Mouse (Mus musculus): Measurements from ENCODE around the gene Yap1. TPM values are rescaled to one million over a fixed set of nuclear protein-coding genes. Genes with fewer than 3 reads are reported as not detected.
A peak's percentile ranks its signal among the peaks of the same experiment; 100 is the strongest.
"Not testable (repeated sequence)": the region's sequence is repeated elsewhere in the genome, so short reads cannot be mapped to it uniquely, and the experiment has no call there.

Yap1 gene
- total and polyA plus RNA-seq, 2 experiments from 2014 or later, result 4.1 to 15.8 TPM

GRCm38 (mm10) chr9:7906564-7906963 lies 97.8 kb downstream of the Yap1 start:
- no peaks in the 10 kb centered on the region for H3K36me3 ChIP-seq (ENCODE audit: insufficient read depth, low read length)
- H3K4me1 ChIP-seq (ENCODE audit: insufficient read depth, low read length), result no peaks in the 10 kb centered on the region
- no peak for DNase-seq (ENCODE audit: low spot score)
- TF ChIP-seq CTCF (IDR thresholded peaks at IDR 0.05), result no peak
- no peak for ATAC-seq (ENCODE audit: low FRiP score)
- 91% methylated on average over 1 of the region's 1 CpGs for WGBS
- H3K27ac ChIP-seq (ENCODE audit: low read depth, low read length), result no peak overlapping the region
- no peaks in the 10 kb centered on the region for H3K9me3 ChIP-seq (ENCODE audit: low read length)
- H3K4me3 ChIP-seq (ENCODE audit: low read depth, low read length), result no peak overlapping the region
- no peaks in the 10 kb centered on the region for H3K27me3 ChIP-seq (ENCODE audit: insufficient read depth, low read length)
- H3K4me2 ChIP-seq (ENCODE audit: low read depth, low read length, poor library complexity, severe bottlenecking), result no peak overlapping the region
- H3K9ac ChIP-seq (replicated peaks; ENCODE audit: low read length, poor library complexity, severe bottlenecking), result no peak overlapping the region

- Histone ChIP-seq H3K9me3 (ENCODE audit: low read length) (no peaks in the 10 kb centered on the region), H3K9ac (replicated peaks; ENCODE audit: low read length, poor library complexity, severe bottlenecking) (no peak overlapping the region), H3K4me2 (ENCODE audit: low read depth, low read length, poor library complexity, severe bottlenecking) (no peak overlapping the region), H3K27me3 (ENCODE audit: insufficient read depth, low read length) (no peaks in the 10 kb centered on the region), H3K4me1 (ENCODE audit: insufficient read depth, low read length) (no peaks in the 10 kb centered on the region), H3K4me3 (ENCODE audit: low read depth, low read length) (no peak overlapping the region), H3K36me3 (ENCODE audit: insufficient read depth, low read length) (no peaks in the 10 kb centered on the region), H3K27ac (ENCODE audit: low read depth, low read length) (no peak overlapping the region)
- no peak for TF ChIP-seq CTCF (IDR thresholded peaks at IDR 0.05)
- 82% methylated on average over 5 of the region's 5 CpGs for WGBS
- ATAC-seq (ENCODE audit: low FRiP score) (no peak), DNase-seq (ENCODE audit: low spot score) (no peak)
Observed at GRCm38 (mm10) chr9:7903825-7904224, 100.6 kb downstream of the Yap1 start.

DNA sequence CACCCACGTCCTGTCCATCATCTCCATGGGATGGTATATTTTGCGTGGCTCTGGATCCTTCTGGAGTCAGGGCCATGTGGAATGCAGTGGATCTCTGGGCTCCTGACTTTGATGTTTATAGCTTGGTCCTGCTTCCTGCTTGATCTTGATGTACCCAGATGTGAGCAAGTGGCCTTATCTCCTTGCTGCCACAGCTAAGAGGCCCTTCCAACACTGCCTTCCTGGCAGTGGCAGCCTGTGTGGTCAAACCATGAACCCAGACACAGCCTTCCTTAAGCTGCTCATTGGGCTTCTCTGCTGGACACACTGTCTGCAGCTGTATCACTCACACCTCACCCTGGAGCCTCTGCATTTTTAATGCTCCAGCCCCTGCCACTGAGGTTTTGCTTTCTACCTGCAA lies 101.1 kb downstream of the Yap1 start:
- Histone ChIP-seq H3K9me3 (ENCODE audit: low read length) (no peaks in the 10 kb centered on the region), H3K4me1 (ENCODE audit: insufficient read depth, low read length) (no peaks in the 10 kb centered on the region), H3K27me3 (ENCODE audit: insufficient read depth, low read length) (no peaks in the 10 kb centered on the region), H3K4me2 (ENCODE audit: low read depth, low read length, poor library complexity, severe bottlenecking) (no peak overlapping the region), H3K27ac (ENCODE audit: low read depth, low read length) (no peak overlapping the region), H3K4me3 (ENCODE audit: low read depth, low read length) (no peak overlapping the region), H3K36me3 (ENCODE audit: insufficient read depth, low read length) (no peaks in the 10 kb centered on the region), H3K9ac (replicated peaks; ENCODE audit: low read length, poor library complexity, severe bottlenecking) (no peak overlapping the region)
- TF ChIP-seq CTCF (IDR thresholded peaks at IDR 0.05), result no peak
- 85% methylated on average over 2 of the region's 2 CpGs for WGBS
- ATAC-seq (ENCODE audit: low FRiP score) (no peak), DNase-seq (ENCODE audit: low spot score) (no peak)

GRCm38 (mm10) chr9:7902311-7902710 lies 102.1 kb downstream of the Yap1 start:
- no peak for TF ChIP-seq CTCF (IDR thresholded peaks at IDR 0.05)
- no peak overlapping the region for H3K4me2 ChIP-seq (ENCODE audit: low read depth, low read length, poor library complexity, severe bottlenecking)
- DNase-seq (ENCODE audit: low spot score) (peak; percentile 5), ATAC-seq (ENCODE audit: low FRiP score) (no peak)
- H3K4me3 ChIP-seq (ENCODE audit: low read depth, low read length), result no peak overlapping the region
- H3K9me3 ChIP-seq (ENCODE audit: low read length), result no peaks in the 10 kb centered on the region
- 45% methylated on average over 7 of the region's 7 CpGs for WGBS
- no peaks in the 10 kb centered on the region for H3K36me3 ChIP-seq (ENCODE audit: insufficient read depth, low read length)
- no peaks in the 10 kb centered on the region for H3K4me1 ChIP-seq (ENCODE audit: insufficient read depth, low read length)
- no peaks in the 10 kb centered on the region for H3K27me3 ChIP-seq (ENCODE audit: insufficient read depth, low read length)
- H3K9ac ChIP-seq (replicated peaks; ENCODE audit: low read length, poor library complexity, severe bottlenecking), result no peak overlapping the region
- no peak overlapping the region for H3K27ac ChIP-seq (ENCODE audit: low read depth, low read length)

- Histone ChIP-seq H3K27ac (ENCODE audit: low read depth, low read length) (no peak overlapping the region), H3K4me2 (ENCODE audit: low read depth, low read length, poor library complexity, severe bottlenecking) (no peak overlapping the region), H3K4me3 (ENCODE audit: low read depth, low read length) (no peak overlapping the region), H3K4me1 (ENCODE audit: insufficient read depth, low read length) (no peaks in the 10 kb centered on the region), H3K36me3 (ENCODE audit: insufficient read depth, low read length) (no peaks in the 10 kb centered on the region), H3K9me3 (ENCODE audit: low read length) (no peaks in the 10 kb centered on the region), H3K9ac (replicated peaks; ENCODE audit: low read length, poor library complexity, severe bottlenecking) (no peak overlapping the region), H3K27me3 (ENCODE audit: insufficient read depth, low read length) (no peaks in the 10 kb centered on the region)
- no peak for ATAC-seq (ENCODE audit: low FRiP score)
- 93% methylated on average over 8 of the region's 8 CpGs for WGBS
- no peak for TF ChIP-seq CTCF (IDR thresholded peaks at IDR 0.05)
- DNase-seq (ENCODE audit: low spot score), result no peak
Observed at GRCm38 (mm10) chr9:7900965-7901364, 103.4 kb downstream of the Yap1 start.

GRCm38 (mm10) chr9:7897502-7897901 lies 106.9 kb downstream of the Yap1 start:
- ATAC-seq (ENCODE audit: low FRiP score) (peak; percentile 75), DNase-seq (ENCODE audit: low spot score) (peak; percentile 74)
- H3K4me2 ChIP-seq (ENCODE audit: low read depth, low read length, poor library complexity, severe bottlenecking), result no peak overlapping the region
- H3K4me3 ChIP-seq (ENCODE audit: low read depth, low read length), result no peak overlapping the region
- no peak overlapping the region for H3K27ac ChIP-seq (ENCODE audit: low read depth, low read length)
- peak; percentile 86 for TF ChIP-seq CTCF (IDR thresholded peaks at IDR 0.05)
- no peaks in the 10 kb centered on the region for H3K4me1 ChIP-seq (ENCODE audit: insufficient read depth, low read length)
- 1% methylated on average over 3 of the region's 3 CpGs for WGBS
- H3K36me3 ChIP-seq (ENCODE audit: insufficient read depth, low read length), result no peaks in the 10 kb centered on the region
- H3K9ac ChIP-seq (replicated peaks; ENCODE audit: low read length, poor library complexity, severe bottlenecking), result no peak overlapping the region
- H3K9me3 ChIP-seq (ENCODE audit: low read length), result no peaks in the 10 kb centered on the region
- no peaks in the 10 kb centered on the region for H3K27me3 ChIP-seq (ENCODE audit: insufficient read depth, low read length)

DNA sequence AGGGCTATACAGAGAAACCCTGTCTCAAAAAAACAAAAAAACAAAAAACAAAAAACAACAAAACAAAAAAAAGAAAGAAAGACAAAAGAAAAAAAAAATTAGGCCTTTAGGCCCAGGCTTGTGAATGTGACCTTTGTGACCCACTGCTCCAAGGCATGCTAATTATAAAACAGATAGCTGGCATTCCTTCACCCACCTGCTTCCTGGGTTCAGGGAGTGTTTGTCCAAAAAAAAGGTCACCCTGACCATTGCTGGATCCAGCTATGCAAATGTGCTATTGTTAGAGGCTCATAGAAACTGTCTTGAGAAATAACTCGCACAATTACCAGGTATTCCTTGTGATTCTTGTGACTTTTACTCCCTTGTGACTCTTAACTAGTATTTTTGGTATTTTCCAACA lies 112.6 kb downstream of the Yap1 start:
- not testable (repeated sequence) for H3K27ac ChIP-seq (ENCODE audit: low read depth, low read length); H3K9me3 ChIP-seq (ENCODE audit: low read length); H3K9ac ChIP-seq (replicated peaks; ENCODE audit: low read length, poor library complexity, severe bottlenecking); ATAC-seq (ENCODE audit: low FRiP score); H3K36me3 ChIP-seq (ENCODE audit: insufficient read depth, low read length); H3K27me3 ChIP-seq (ENCODE audit: insufficient read depth, low read length); DNase-seq (ENCODE audit: low spot score); H3K4me3 ChIP-seq (ENCODE audit: low read depth, low read length); H3K4me1 ChIP-seq (ENCODE audit: insufficient read depth, low read length); H3K4me2 ChIP-seq (ENCODE audit: low read depth, low read length, poor library complexity, severe bottlenecking)
- 92% methylated on average over 1 of the region's 1 CpGs for WGBS

All from midbrain, postnatal 0 days (tissue).